Mouse (Mus musculus): ENCODE data around the gene Nhs. TPM values are rescaled to one million over a fixed set of nuclear protein-coding genes. Genes with fewer than 3 reads are reported as not detected.

Gene Nhs
- polyA plus RNA-seq, 1 experiment = not detected

DNA sequence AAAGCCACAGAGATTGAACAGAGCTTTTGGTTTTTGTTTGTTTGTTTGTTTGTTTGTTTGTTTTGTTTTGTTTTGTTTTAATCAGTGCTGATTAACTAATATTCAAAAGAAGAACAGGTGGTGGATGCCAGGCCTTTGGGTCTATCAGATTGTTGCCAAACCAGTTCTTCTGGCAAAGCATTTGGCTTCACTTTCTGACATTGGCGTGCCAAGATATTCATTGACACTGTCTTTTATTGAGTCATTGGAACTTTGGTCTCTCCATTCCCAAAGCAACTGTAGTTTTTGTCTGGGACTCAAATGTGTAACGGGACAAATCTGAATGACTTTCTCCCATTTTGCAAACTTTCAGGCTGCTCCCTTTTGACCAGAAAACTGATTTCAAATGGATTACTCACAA is 109.9 kb downstream of the Nhs start:
- TF ChIP-seq GATA1 (IDR thresholded peaks at IDR 0.05; ENCODE audit: low read length) = no peak

- TF ChIP-seq GATA1 (IDR thresholded peaks at IDR 0.05; ENCODE audit: low read length) = no peak
These were observed 114.0 kb downstream of the Nhs start for GRCm38 (mm10) chrX:162045527-162045926.

- no peak for TF ChIP-seq GATA1 (IDR thresholded peaks at IDR 0.05; ENCODE audit: low read length)
These were observed 115.4 kb downstream of the Nhs start for GRCm38 (mm10) chrX:162044109-162044508.

- TF ChIP-seq GATA1 (IDR thresholded peaks at IDR 0.05; ENCODE audit: low read length) = no peak
These were observed 134.1 kb downstream of the Nhs start for GRCm38 (mm10) chrX:162025210-162025953.

- TF ChIP-seq GATA1 (IDR thresholded peaks at IDR 0.05; ENCODE audit: low read length) = no peak
These were observed 137.8 kb downstream of the Nhs start for GRCm38 (mm10) chrX:162021724-162022123.

- TF ChIP-seq GATA1 (IDR thresholded peaks at IDR 0.05; ENCODE audit: low read length) = no peak
These were observed 139.4 kb downstream of the Nhs start for GRCm38 (mm10) chrX:162020039-162020566.

GRCm38 (mm10) chrX:162017471-162017870 is 142.1 kb downstream of the Nhs start:
- TF ChIP-seq GATA1 (IDR thresholded peaks at IDR 0.05; ENCODE audit: low read length) = no peak

DNA sequence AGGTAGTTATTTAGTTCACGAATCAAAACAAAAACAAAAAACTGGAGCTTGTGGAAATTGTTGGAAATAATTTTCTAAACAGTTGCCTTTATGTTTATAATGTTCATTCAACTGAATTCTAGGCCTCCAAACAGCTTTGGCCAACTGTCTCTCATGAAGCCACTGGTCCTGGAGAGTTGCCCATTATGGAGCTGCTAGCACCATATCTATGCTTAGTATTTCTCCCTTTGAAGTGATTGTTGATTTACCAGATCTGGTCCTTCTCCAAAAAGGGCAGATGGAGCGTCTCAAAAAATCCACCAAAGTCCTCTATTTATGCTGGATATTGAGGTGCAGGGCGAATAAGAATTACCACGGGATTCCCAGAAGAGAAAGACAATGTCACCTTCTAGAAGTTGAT is 147.0 kb downstream of the Nhs start:
- TF ChIP-seq GATA1 (IDR thresholded peaks at IDR 0.05; ENCODE audit: low read length) = no peak

DNA sequence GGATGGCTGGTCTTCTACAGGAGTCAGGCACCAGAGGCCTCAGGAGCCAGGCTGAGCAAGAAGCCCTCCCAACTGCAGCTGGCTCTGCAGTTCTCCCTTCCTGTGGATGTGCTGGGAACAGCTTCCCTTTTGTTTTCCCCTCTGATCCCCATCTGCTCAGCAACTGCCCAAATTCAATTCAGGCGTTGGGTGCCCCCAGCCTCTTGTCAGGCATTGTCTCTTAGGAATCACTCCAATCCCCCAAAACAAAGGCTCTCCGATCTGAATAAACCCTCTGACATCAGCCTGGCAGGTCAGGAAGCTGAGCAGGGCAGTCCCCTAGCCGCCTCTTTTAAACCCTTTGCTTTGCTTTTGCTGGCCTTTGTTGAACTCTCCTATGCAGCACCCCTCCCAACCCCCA is 149.7 kb downstream of the Nhs start:
- TF ChIP-seq GATA1 (IDR thresholded peaks at IDR 0.05; ENCODE audit: low read length) = no peak

GRCm38 (mm10) chrX:162003818-162004217 is 155.7 kb downstream of the Nhs start:
- TF ChIP-seq GATA1 (IDR thresholded peaks at IDR 0.05; ENCODE audit: low read length) = no peak

DNA sequence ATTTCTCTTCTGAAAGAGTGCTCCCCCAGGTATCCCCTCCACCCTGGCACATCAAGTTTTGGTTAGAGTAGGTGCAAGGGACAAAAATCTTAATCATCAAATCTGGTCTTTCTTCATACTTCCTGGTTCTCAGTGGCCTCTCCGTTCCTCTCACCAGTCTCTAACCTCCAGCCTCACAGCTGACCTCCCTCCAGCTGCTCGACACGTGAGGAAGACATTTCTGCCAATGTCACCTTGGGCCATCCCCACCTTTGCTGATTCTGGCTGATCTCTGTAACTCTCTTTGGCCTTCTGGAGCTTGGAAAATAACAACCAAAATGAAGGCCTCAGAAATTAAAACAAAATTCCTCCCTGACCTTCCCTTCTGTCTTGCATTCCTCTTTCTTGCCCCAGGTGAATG is 160.7 kb downstream of the Nhs start:
- TF ChIP-seq GATA1 (IDR thresholded peaks at IDR 0.05; ENCODE audit: low read length) = no peak

GRCm38 (mm10) chrX:161997170-161997795 is 162.2 kb downstream of the Nhs start:
- TF ChIP-seq GATA1 (IDR thresholded peaks at IDR 0.05; ENCODE audit: low read length) = no peak

DNA sequence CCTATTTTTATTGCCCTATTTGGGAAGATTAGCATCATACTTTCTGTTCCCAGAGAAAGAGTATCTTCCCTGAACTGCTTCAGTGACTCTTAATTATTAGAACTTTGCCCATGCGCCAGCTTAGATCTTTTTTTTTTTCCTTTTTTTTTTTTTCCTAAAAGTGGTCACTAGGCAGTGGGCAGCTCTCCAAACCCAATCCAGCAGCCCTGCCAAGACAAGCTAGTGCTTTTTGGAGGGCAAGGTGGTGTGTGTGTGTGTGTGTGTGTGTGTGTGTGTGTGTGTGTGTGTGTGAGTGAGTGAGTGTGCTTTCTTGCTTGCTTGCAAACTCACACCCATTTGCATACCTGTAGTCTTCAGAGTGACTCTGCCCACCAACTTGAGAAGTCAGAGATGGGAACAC is 169.4 kb downstream of the Nhs start:
- no peak for TF ChIP-seq GATA1 (IDR thresholded peaks at IDR 0.05; ENCODE audit: low read length)

GRCm38 (mm10) chrX:161984961-161985360 is 174.6 kb downstream of the Nhs start:
- TF ChIP-seq GATA1 (IDR thresholded peaks at IDR 0.05; ENCODE audit: low read length) = no peak

DNA sequence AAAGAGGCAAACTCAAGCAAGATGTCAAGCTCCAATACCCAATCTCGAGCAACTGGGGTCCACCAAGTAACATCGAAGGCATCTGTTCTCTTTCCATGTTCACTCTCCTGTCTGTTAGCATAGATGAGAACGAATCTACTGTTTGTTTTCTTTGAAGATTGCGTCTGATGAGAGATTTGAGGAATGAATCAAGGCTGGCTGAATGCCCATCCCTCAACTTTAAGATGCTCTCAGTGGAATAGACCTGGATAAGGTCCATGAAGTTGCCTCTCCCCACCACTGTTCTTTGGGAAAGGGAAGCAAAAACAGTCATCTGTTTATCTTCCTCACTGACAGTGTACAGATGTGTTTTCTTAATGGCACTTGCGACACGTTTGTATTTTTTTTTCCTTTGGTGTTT is 178.1 kb downstream of the Nhs start:
- TF ChIP-seq GATA1 (IDR thresholded peaks at IDR 0.05; ENCODE audit: low read length) = no peak

DNA sequence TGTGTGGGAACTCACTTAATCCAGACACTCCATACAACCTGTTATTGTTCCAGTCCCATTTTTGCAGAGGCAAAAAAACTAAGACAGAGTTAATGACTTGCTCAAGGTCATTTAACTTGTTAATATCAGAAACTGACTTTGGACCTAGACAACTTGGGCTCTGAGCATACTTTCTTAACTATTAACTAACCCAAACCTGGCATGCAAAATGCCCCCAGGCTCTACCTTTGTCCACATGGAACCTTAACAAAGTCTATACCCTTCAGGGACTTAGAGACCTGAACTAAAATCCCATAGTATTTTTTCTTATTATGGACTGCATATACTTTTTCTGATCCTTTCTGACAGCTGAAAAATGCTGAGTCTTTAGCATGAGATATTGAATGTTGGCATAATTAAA is 179.6 kb downstream of the Nhs start:
- no peak for TF ChIP-seq GATA1 (IDR thresholded peaks at IDR 0.05; ENCODE audit: low read length)
